Mouse (Mus musculus) cerebellum, postnatal 10 days (tissue): Measurements from ENCODE around the gene Per2.

Source experiments
- DNase-seq, 2 experiments: peaks; one replicate each; pipeline ENCODE4 v3.0.0; 2021; ENCODE audit warnings: mixed read lengths in 2 of 2

Gene Per2

DNA sequence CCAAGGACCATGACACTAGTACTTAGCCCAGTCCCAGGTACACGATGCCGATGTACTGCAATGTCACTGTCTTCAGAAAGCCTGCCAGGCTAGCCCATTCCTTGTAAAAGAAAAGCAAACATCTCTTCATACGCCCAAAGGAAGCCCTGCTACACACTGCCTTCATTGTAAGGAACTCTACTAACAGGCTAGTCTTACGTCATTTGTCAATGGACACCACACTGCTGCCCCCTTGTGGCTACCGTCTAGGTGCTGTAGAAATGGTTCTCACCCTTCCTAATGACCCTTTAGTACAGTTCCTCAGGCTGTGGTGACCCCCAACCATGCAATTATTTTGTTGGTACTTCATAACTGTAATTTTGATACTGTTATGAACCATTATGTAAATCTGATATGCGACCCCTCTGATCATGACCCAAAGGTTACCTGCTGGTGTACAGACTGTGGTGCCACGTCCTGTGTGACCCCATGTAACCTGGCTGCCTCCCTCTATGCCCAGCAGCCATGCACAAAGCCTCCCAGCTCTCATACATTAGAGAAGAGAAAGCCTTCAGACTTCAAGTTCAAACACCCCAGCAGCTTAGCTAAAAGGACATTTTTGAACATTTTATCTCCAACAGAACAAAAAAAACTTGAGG, 78.6 kb downstream of the Per2 start:
- peak; percentile 92 to 94 for DNase-seq

DNA sequence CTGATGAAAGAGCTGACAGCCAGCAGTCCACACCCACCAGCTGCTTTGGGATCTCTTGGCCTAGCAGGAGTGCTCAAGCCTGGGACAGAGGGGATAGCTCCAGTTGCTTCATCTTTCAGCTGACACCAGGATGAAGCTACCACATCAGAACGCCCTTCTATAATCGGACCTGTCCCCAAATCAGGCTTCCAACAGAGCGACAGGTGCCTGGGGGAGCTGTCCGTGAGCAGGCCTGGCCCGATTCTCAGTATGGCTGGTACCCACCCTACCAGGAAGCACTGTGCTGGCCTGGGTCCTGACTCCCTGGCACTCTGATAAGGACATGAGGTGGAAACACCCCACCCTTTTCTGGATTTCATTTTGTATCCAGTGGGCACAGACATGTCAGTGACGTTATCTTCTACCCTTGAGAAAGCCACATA, 85.7 kb downstream of the Per2 start:
- DNase-seq = no peak

GRCm38 (mm10) chr1:91370055-91370454, 89.1 kb downstream of the Per2 start:
- DNase-seq = no peak

DNA sequence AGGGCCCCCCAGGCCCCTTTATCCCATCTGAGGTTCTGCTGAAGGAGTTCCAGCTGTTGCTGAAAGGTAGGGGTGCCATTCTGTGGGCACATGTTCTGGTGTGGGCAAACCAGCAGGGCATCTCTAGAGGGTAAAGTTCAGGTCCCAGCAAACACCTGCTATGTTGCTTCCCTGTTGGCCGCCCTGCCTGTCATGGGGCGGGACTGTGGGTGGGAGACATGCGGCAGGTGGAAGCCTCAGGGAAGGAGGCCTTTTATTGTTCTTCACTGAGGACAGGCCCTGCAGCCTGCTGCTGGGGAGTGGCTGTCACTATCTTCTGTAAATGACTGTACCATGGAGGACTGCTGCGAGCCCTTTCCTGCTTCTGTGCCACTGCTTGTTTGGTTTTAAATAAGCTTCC, 89.7 kb downstream of the Per2 start:
- no peak for DNase-seq

GRCm38 (mm10) chr1:91367295-91367694, 91.8 kb downstream of the Per2 start:
- no peak for DNase-seq

- DNase-seq = peak; percentile 78 to 79
These were observed 92.7 kb downstream of the Per2 start, which contains the start of gene Erfe for GRCm38 (mm10) chr1:91366215-91367108. Erfe (plus strand) TSS chr1:91366430.
